Mouse (Mus musculus) small intestine, adult 2 months (tissue): Measurements from ENCODE around the gene Flot1.

Source experiments
- CTCF ChIP-seq: fragments of 200-500 bp; IDR thresholded peaks from 2 replicates; pipeline ENCODE4 v1.5.1; 2012; ENCODE audit warnings: low read depth, mild to moderate bottlenecking, control low read depth, inconsistent platforms, low read length, moderate library complexity, mixed read lengths; ENCODE audit not compliant: insufficient replicate concordance, insufficient read length; ENCODE audit errors: extremely low read depth
- POLR2A ChIP-seq: fragments of 200-500 bp; IDR thresholded peaks from 2 replicates; pipeline ENCODE4 v1.6.1; 2012; ENCODE audit warnings: low read depth, mild to moderate bottlenecking, control low read depth, inconsistent platforms, low read length, moderate library complexity

GRCm38 (mm10) chr17:35815836-35816235, 7.2 kb upstream of the Flot1 start:
- no peak for TF ChIP-seq CTCF
- TF ChIP-seq POLR2A, result no peak
